Mouse (Mus musculus) forebrain, embryonic 11.5 days (tissue): ENCODE data around the gene Dck. TPM values are rescaled to one million over a fixed set of nuclear protein-coding genes. Genes with fewer than 3 reads are reported as not detected.

ENCODE experiments used
- ATAC-seq: fragments of 200-750 bp; cut with Nextera tagmentation; replicated peaks from 2 replicates; pipeline ENCODE4 v1.8.0; 2017; ENCODE audit warnings: moderate TSS enrichment; ENCODE audit not compliant: low FRiP score
- DNase-seq: peaks from one replicate; pipeline ENCODE4 v3.0.0-alpha.2; 2017; ENCODE audit warnings: low spot score
- H3K27ac ChIP-seq: fragments of 300-500 bp; sonication (generic); 2 replicates; pipeline ENCODE4 v1.5.1; 2014; ENCODE audit warnings: low read depth, low read length
- H3K27me3 ChIP-seq: fragments of 300-500 bp; sonication (generic); 2 replicates; pipeline ENCODE4 v1.6.1; 2014; ENCODE audit warnings: mild to moderate bottlenecking, low read length, mixed read lengths; ENCODE audit not compliant: control insufficient read depth, insufficient read depth
- H3K36me3 ChIP-seq: fragments of 300-500 bp; sonication (generic); 2 replicates; pipeline ENCODE4 v1.6.1; 2014; ENCODE audit warnings: mild to moderate bottlenecking, low read length, moderate library complexity, mixed read lengths; ENCODE audit not compliant: control insufficient read depth, insufficient read depth
- H3K4me1 ChIP-seq: fragments of 300-500 bp; sonication (generic); replicated peaks from 2 replicates; pipeline ENCODE4 v1.6.1; 2014; ENCODE audit warnings: low read length, mixed read lengths; ENCODE audit not compliant: control insufficient read depth, insufficient read depth
- H3K4me2 ChIP-seq: fragments of 300-500 bp; sonication (generic); 2 replicates; pipeline ENCODE4 v1.6.1; 2014; ENCODE audit warnings: low read depth, mild to moderate bottlenecking, low read length, moderate library complexity, mixed read lengths; ENCODE audit not compliant: severe bottlenecking
- H3K4me3 ChIP-seq: fragments of 300-500 bp; sonication (generic); 2 replicates; pipeline ENCODE4 v1.5.1; 2014; ENCODE audit warnings: low read depth, low read length
- H3K9ac ChIP-seq: fragments of 300-500 bp; sonication (generic); 2 replicates; pipeline ENCODE4 v1.6.1; 2014; ENCODE audit warnings: low read length
- H3K9me3 ChIP-seq: fragments of 300-500 bp; sonication (generic); 2 replicates; pipeline ENCODE4 v1.6.1; 2016; ENCODE audit warnings: low read length, mixed read lengths; ENCODE audit not compliant: control insufficient read depth
- WGBS: fragments of 180-500 bp; shearing (Covaris S2); extraction: QIAGEN DNeasy Blood & Tissue Kit; methylation state at CpG from one replicate; pipeline ENCODE4 v1.1.7; 2014; 5-methylcytosine and 5-hydroxymethylcytosine counted together
- polyA plus RNA-seq: library from polyadenylated mRNA; unstranded; fragments of >200 nt; fragmentation: Nextera tagmentation; extraction: Ambion mirVana; gene quantifications from 2 replicates; pipeline ENCODE4 v1.2.1, GENCODE M21; 2014

Dck gene
- polyA plus RNA-seq, 1 experiment from 2014 or later = 153 TPM

DNA sequence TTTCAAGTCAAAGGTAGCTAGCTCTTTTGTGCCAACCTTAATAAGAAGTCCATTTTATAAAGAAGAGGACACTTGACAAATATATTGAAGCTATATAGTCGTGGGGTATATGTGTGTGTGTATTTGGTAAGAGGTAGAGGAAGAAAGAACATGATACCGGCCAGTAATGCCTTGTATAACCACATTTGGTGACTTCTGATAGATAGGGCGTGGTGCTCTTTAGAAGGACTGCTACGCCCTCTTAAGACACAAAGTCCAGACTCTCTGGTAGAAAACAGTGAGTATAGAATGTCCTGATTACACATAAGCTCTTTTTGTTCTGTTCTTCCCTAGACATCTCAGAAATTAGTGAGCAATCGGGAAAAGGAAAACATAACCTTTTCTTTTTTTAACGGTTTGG lies 3.4 kb downstream of the Dck start:
- DNase-seq = no peak
- H3K36me3 ChIP-seq = peaks cover 6% of the 10 kb centered on the region
- H3K4me1 ChIP-seq = 0 out of 2 replicates have a peak, but pooled peaks cover 4% of the 10 kb centered on the region
- no peak for ATAC-seq
- no peak overlapping the region for H3K4me3 ChIP-seq
- H3K9me3 ChIP-seq = no peaks in the 10 kb centered on the region
- H3K27ac ChIP-seq = no peak overlapping the region
- WGBS = 91% methylated on average over 6 of the region's 6 CpGs
- H3K9ac ChIP-seq = no peak overlapping the region
- H3K27me3 ChIP-seq = no peaks in the 10 kb centered on the region
- no peak overlapping the region for H3K4me2 ChIP-seq

DNA sequence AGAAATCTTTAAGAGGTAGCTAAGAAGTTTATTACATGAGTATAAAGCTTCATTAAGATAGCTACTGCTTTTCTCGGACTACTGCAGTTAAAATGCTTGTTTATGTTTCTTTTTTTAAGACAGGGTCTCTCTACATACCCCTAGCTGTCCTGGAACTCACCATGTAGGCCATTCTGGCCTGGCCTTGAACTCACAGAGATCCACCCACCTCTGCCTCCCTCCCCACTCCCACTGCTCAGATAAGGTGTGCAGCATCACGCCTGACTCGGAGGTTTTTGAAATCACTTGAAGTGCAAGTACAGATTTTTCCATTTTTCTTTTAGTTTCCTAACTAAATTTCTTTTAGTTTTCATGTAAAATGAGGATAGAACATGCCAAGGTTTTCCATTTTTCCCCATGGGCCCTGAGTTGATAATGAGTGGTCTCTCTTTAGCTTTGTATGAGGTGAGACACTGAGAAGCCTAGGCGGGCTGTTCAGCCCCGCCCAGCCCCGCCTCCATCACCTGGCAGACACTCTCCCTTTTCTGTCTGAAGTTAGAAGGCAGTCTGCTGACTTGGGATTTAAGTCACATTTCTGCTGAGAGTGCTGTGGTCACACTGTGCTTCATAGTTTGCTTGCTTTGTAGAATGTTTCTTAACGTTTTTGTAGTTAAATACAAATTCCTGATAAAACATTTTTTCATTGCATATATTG lies 17.4 kb downstream of the Dck start:
- Histone ChIP-seq H3K4me1 (no peaks in the 10 kb centered on the region), H3K4me2 (no peak overlapping the region), H3K27me3 (no peaks in the 10 kb centered on the region), H3K27ac (no peak overlapping the region), H3K36me3 (peaks cover 8% of the 10 kb centered on the region; the same call in 1 of the 2 replicates), H3K9me3 (no peaks in the 10 kb centered on the region), H3K9ac (no peak overlapping the region), H3K4me3 (no peak overlapping the region)
- WGBS = 88% methylated on average over 7 of the region's 7 CpGs
- ATAC-seq = no peak
- no peak for DNase-seq

DNA sequence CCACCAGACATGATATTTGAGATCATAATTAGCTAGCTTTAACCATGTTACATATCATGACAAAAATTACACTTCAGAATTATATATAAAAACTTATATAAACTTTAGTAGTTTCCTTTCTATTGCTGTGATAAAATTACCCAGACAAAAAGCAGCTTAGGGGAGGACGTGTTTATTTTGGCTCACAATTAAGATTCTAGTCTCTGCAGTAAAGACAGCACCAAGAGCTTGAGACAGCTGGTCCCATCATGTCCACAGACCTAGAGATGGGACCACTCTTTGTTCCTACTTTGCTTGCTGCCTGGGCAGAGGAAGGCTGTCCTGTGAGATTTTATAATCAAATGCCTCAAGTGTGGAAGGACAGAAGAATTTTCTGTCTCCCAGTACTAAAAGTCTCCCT lies 20.3 kb downstream of the Dck start:
- H3K4me2 ChIP-seq = no peak overlapping the region
- peaks cover 6% of the 10 kb centered on the region; the same call in 1 of the 2 replicates for H3K36me3 ChIP-seq
- H3K4me1 ChIP-seq = no peaks in the 10 kb centered on the region
- 90% methylated on average over 1 of the region's 1 CpGs for WGBS
- DNase-seq (no peak), ATAC-seq (no peak)
- no peak overlapping the region for H3K9ac ChIP-seq
- no peak overlapping the region for H3K27ac ChIP-seq
- no peaks in the 10 kb centered on the region for H3K9me3 ChIP-seq
- H3K27me3 ChIP-seq = no peaks in the 10 kb centered on the region
- H3K4me3 ChIP-seq = no peak overlapping the region

DNA sequence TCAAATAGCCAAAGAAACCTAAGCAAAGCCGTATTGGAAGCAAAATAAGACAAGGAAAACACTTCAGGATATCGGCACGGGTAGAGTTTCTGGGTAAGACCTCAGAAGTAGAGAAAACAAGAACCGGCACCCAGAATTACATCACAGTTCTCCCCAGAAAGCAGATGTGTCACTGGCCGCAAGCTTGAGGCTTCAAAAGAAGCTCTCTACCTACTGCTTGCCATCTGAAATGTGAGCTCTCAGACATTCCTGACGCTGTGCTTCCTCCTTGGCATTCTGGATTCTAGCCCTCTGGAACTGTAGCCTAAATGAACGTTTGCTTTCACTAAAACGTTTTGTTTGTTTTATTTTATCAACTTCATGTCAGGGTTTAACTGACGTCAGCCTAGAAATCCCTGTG lies 25.9 kb downstream of the Dck start:
- Histone ChIP-seq H3K9me3 (no peaks in the 10 kb centered on the region), H3K4me1 (no peaks in the 10 kb centered on the region), H3K27ac (no peak overlapping the region), H3K36me3 (no peaks in the 10 kb centered on the region), H3K4me3 (no peak overlapping the region), H3K27me3 (no peaks in the 10 kb centered on the region), H3K9ac (no peak overlapping the region), H3K4me2 (no peak overlapping the region)
- WGBS = 60% methylated on average over 9 of the region's 9 CpGs
- DNase-seq (no peak), ATAC-seq (no peak)

DNA sequence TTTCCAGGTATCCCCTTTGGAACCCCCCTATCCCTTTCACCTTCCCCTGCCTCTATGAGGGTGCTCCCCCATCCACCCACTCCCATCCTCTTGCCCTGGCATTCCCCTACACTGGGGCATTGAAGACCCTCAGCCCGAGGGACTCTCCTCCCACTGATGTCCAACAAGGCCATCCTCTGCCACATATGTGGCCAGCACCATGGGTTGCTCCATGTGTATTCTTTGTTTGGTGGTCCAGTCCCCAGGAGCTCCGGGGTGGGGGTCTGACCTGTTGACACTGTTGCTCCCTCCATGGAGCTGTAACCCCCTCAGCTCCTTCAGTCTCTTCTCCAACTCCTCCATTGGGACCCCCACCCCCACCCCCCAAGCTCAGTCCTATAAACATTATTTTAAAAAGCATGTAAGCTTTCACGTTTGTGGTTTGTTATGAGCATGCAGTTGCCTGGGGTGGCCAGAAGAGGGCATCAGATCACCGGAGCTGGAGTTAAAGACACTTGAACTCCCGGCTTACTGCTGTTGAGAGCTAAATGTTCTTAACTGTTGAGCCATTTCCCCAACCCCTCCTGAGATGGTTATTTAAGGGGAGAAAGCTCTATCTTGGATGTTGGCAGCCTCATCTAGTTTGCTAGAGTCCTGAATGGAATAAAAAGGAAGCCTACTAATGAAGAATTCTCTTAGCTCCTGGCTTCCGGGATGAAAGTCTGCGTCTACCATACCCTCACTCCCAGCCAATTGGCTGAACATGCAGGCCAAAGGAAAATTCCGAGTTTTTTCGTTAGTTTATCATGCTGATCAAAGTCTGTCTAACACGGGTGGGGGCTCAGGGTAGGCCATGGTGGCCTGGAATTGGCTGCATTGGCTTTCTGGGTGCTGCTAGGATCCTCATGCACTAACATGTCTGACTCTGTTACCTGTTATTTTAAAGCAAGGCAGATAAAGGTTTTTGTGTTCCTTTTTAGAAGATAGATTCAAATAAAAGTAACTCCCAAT lies 26.8 kb downstream of the Dck start:
- H3K27me3 ChIP-seq = no peaks in the 10 kb centered on the region
- no peaks in the 10 kb centered on the region for H3K4me1 ChIP-seq
- no peak overlapping the region for H3K4me3 ChIP-seq
- no peak overlapping the region for H3K9ac ChIP-seq
- H3K9me3 ChIP-seq = no peaks in the 10 kb centered on the region
- 42% methylated on average over 10 of the region's 10 CpGs for WGBS
- H3K36me3 ChIP-seq = no peaks in the 10 kb centered on the region
- DNase-seq = peak; percentile 70
- H3K27ac ChIP-seq = no peak overlapping the region
- ATAC-seq = peak; percentile 53; the same call in 1 of the 2 replicates
- H3K4me2 ChIP-seq = no peak overlapping the region

DNA sequence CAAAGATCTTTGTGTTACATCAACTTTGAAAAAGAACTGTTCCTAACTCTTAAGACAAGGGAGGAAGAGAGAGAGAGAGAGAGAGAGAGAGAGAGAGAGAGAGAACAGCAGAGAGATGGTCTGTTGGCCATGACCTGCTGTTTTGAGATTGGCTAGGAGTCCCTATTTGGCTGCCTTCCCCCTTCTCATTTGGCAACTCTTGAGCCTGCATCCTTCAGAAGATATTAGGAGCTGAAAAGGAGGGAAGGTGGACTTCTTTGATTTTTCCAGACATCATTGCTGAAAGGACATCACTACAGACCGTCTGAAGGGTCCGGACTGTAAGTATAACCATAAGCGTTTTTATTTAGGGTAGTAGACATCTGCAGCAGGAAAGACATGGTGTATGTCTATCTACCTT lies 28.9 kb downstream of the Dck start:
- Histone ChIP-seq H3K4me3 (no peak overlapping the region), H3K36me3 (no peaks in the 10 kb centered on the region), H3K4me1 (no peaks in the 10 kb centered on the region), H3K4me2 (no peak overlapping the region), H3K9ac (no peak overlapping the region), H3K27ac (no peak overlapping the region), H3K27me3 (no peaks in the 10 kb centered on the region), H3K9me3 (no peaks in the 10 kb centered on the region)
- ATAC-seq (no peak), DNase-seq (no peak)
- WGBS = 96% methylated on average over 3 of the region's 3 CpGs

DNA sequence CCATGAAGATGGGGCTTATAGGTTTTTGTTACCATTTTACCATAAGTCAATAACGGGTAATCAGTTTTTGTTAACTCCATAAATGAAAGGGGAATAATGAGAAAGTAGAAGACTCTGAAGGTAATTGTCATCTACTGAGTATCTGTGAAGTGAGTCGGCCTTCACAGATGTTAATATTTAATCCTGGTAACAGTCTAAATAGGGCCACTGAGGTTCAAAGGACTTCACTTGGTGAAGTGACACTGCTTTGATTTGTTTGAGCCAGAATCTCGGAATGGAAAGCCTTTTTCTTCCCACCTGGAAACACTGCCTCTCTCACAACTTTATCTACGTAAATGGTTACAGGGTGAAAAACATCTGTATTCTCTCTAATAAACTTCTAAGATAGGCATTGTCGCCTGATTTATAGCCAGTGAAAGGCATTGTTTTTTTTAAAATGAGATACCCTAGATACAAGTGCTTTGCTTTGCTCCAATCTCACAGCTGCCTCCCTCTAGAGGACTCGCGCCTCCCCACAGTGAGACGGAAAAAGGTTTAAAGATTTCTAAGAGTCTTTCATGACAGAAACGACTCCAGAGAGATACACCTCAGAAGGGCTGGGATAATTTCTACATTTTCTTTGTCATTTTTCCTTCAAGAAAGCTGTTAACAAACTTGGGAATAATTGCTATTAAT lies 31.3 kb downstream of the Dck start:
- Histone ChIP-seq H3K4me3 (no peak overlapping the region), H3K4me2 (no peak overlapping the region), H3K27ac (no peak overlapping the region), H3K36me3 (no peaks in the 10 kb centered on the region), H3K9ac (no peak overlapping the region), H3K27me3 (no peaks in the 10 kb centered on the region), H3K4me1 (no peaks in the 10 kb centered on the region), H3K9me3 (no peaks in the 10 kb centered on the region)
- no peak for DNase-seq
- 58% methylated on average over 9 of the region's 9 CpGs for WGBS
- ATAC-seq = no peak

DNA sequence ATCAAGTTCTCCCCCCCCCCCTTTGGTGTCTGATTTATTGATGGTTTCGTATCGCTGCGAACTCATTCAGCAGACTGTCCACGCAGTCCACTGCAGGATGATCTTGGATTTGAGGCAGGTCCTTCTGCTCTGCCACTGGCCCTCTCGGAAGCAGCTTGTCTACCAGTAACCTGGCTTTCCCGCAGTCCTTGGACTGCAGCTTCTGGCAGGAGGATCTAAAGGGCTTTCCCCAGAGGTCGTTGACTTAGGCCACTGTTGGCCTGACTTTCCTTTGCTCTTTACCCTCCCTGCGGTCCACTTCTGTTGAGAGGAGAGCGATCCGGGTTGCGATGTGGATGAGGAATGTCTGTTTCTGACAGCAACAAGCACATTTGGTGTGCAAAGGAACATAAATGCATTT lies 31.8 kb downstream of the Dck start:
- Histone ChIP-seq H3K36me3 (no peaks in the 10 kb centered on the region), H3K9ac (no peak overlapping the region), H3K4me3 (no peak overlapping the region), H3K9me3 (no peaks in the 10 kb centered on the region), H3K4me1 (no peaks in the 10 kb centered on the region), H3K27ac (no peak overlapping the region), H3K4me2 (no peak overlapping the region), H3K27me3 (no peaks in the 10 kb centered on the region)
- ATAC-seq = no peak
- DNase-seq = no peak
- 78% methylated on average over 11 of the region's 11 CpGs for WGBS
